Mouse (Mus musculus): ENCODE results near the gene Pde4dip.
A peak's percentile ranks its signal among the peaks of the same experiment; 100 is the strongest.

Gene Pde4dip

DNA sequence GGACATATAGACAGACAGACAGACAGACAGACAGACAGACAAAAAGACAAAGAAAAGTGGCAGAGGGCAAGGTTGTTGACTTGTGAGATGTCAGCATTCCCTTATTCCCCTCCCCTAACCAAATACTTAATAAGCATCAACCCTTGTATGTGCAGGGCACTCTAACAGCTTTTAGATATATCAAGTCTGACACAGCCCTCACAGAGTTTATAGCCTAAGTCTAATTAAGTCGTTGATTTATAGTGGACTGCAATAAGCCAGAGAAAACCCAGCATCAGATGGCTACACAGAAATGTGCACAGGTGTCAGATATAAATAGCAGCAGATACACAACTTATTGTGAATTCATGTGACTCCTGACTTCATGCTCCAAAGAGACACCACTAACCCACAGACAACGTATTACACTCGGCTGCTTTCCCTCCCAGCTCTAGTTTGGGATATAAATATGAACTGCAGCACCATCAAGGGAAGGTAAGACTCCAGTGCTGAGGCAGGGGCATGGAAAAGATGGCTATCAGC is 87.3 kb downstream of the Pde4dip start:
- no peak for DNase-seq

DNA sequence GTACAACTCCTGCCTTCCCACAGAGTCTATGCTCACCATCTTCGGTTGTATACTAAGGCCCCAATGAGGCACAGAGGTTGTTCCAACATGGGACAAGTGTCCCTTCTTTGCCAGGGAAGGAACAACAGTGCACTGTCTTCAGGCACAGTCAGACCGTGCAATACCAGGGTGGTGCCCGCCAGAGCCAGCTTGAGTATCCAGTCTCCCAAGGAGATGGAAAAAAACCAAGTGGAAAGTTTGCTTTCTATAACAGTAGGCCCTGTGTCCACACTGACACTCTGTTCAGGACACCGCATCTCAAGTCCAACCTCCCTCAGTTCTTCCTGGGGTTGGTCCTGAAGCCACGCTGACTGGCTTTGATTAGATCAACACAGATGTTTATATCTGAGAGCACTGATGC is 87.8 kb downstream of the Pde4dip start:
- no peak for DNase-seq

GRCm38 (mm10) chr3:97800004-97800403 is 88.5 kb downstream of the Pde4dip start:
- DNase-seq = no peak

DNA sequence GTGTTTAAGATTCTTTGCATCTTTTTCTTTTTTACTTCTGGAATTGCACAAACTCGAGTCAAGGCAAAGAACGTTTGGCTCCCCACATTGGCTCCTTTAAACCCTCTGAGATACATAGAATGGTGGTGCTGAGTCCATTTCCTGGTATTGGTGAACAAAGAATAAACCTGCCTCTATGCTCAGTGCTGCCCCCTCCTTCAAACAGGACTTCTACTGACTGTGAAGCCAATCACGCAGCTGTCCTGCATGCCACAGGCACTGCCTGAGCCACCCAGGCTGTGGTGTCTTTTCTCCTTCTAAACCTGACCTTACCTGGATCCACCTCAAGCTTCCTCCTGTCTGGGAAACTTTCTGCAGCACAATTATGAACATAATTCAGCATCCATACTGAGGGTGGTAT is 89.2 kb downstream of the Pde4dip start:
- peak in 1 of 2 experiments; percentile 20 for DNase-seq

GRCm38 (mm10) chr3:97797371-97797770 is 91.1 kb downstream of the Pde4dip start:
- no peak for DNase-seq

GRCm38 (mm10) chr3:97793995-97794394 is 94.5 kb downstream of the Pde4dip start:
- no peak for DNase-seq

- no peak for DNase-seq
These were observed 98.4 kb downstream of the Pde4dip start for GRCm38 (mm10) chr3:97790150-97790549.

- no peak for DNase-seq
These were observed 99.2 kb downstream of the Pde4dip start for GRCm38 (mm10) chr3:97789317-97789716.

GRCm38 (mm10) chr3:97776195-97776594 is 112.3 kb downstream of the Pde4dip start:
- no peak for DNase-seq

DNA sequence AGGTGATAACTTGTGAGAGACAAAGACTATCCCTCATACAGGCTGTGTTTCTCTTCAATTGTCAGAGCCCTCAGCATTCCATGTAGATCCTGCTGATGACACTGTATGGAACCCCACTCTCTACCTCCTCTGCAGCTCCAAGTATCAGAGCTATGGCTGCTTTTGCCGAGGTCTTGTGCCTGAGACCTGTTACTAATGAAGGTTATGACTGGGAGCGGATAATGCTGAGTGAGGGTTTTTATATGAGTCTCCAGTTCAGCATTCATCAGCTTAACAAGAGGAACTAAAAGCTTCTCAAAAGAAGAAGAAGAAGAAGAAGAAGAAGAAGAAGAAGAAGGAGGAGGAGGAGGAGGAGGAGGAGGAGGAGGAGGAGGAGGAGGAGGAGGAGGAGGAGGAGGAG is 112.8 kb downstream of the Pde4dip start:
- DNase-seq = no peak

DNA sequence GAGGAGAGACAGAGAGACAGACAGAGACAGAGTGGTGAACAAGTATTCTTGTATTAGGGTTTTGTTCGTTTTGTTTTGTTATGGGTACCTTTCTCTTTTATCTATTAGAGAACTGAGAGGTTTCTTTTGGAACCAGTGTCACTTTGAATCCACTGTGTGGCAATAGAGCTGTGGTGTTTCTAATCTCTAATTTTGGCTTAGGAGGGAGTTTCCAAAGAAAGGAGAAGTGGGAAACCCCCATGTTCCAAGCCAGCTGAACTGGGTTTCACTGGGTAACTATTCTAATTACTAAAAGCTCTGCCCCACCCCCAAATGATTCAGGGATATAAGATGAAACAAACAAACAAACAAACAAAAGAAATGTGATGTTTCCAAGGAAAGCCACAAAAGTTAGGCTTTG is 113.6 kb downstream of the Pde4dip start:
- no peak for DNase-seq

DNA sequence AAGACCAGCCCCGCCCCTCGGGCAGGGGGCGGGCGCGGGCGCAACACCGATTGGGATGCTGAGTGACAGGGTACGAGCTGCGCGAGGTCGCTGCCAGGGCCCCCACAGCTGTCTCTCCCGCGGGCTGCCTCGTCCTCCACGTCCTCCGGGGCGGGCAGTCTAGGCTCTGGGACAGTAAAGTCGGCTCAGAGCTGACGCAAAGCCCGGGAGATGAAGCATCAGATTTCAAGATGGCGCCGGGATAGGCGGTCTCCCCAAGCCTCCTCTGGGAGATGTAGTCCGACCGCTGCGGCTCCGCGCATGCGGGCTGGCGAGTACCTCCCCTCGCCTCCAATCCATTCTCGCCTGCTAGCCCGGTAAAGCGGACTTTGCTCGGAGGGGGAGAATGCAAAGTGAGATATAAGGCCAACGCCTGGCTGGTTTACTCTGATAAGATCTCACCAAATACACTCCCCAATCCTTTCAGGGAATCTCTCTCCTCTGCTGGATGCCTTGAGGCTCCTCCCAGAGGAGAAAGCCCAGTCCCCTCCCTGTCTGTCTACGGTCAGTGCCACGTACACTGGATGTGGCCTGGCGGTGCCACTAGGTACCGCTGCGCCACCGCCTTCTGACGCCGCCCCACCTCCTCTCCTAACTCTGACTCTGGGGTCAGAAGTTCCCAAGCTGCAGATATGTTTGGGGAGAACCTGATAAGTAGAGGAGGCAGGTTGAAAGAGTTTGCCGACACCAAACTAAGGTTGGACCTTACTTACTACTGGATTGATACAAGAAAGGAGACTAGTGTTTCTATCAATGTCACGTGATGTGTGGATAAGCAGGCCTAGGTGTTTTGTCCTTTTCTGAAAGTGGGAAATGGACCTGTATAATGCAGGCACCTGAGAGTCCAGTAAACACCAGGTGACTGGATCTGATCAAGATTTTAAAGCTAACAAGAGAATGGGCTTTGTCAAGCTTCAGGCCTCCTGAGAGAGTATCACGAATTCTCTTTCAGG is 120.4 kb downstream of the Pde4dip start:
- DNase-seq = peak; percentile 93 to 96

DNA sequence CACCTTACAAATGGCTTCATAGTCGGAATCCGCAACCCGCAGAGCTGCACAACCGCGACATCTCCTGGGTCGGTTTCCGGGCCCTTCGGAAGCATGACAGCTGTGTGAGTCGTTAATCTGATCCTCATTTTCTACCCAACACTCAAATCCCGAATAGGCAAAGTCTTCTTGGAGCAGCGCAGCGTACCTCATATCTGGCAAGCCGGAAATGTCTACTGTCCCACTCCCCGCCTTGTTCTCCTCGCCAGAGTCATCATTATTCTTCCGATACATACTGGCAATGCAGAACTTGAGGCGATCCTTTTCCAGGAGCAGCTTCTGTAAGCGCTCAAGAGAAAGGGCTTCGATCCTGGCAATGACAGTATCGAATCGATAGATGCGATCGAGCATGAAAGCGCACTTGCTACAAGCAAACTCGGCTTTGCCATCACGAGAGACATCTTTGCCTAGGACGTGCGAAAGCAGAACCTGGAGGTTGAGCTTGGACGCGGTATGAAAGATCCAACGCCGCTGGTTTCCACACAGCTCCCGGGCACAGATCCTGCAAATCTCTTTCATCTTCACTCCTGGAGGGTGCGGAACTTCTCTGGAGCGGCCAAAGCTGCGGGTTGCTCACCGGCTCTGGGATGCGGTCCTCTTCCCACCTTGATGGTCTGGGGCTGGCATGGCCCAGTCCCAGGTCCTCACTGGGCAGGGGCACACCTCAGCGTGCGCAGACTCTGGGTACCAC is 121.3 kb downstream of the Pde4dip start:
- DNase-seq = peak in 1 of 2 experiments; percentile 22

DNA sequence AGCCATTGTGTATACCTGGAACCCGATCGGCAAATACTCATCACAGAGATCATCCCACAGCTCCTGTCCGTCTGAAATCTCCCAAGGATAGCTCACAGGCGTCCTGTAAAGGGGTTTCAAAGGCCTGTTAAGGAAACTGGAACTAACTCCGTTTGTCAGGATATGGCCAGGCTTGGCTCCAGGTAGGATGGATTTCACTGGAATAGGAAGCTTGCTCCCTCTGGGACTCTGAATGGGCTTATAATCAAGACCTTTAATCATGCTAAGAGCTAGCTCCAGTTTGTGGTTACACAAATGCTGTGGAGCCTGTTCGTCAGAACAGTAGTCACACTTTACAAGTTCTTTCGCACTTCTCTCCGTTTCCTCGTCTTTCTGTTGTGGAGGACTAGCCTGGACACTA is 122.0 kb downstream of the Pde4dip start:
- DNase-seq = peak in 1 of 2 experiments; percentile 23

DNA sequence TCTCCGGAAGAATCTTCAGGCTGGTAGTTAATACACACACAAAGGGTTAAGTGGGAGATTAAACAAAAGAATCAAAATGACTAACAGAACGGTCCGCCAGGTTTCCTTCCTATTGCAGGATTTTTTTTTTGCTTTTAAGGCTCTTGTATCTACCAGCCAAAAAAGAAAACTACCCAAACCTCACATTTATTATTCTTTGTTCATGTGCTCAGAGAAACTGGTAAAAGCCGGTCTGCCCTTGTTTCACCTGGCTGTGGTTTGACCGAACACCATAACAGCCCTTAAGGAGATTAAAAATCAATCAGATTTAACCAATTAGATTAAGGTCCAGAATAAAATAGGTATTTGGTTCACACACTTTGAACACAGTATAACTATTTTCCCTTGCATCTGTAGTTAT is 124.4 kb downstream of the Pde4dip start:
- no peak for DNase-seq

DNA sequence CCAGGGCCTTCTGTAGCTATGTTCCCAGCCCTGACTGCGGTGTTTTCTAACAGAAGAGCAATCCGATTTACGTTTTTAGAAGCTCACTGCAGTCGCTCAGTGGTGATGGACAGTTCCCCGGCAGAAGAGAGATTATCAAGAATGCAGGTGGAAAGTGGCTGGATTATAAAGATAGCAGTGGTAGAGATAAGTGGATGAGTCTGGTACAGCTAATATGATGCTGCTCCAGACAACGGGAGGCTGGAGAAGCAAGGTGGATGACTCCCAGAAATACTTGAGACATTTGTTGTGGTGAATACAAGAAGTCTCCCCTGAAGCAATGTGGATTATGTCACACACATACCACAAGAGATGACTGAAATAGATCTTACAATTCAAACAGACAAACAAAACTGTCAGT is 126.6 kb downstream of the Pde4dip start:
- DNase-seq = no peak

GRCm38 (mm10) chr3:97761168-97761567 is 127.3 kb downstream of the Pde4dip start:
- DNase-seq = no peak

DNA sequence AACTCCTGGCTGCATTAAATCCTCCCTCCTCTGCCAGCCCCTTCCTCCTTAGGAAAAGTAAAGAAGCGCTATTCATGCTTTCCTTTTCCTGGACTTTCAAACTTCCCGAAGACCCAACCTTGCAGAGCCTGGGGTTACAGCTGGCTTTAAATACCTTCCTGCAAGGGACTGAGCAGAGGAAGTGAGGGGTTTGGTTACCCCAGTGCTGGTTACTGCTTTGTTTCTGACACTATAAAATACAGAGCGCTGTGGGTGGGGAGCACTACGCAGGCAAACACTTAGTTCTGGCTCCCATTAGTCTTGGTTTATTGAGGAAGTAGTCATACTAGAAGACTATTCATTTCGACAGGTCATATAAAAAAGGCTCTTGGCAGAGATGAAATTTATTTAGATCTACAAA is 128.7 kb downstream of the Pde4dip start:
- no peak for DNase-seq

- no peak for DNase-seq
These were observed 131.0 kb downstream of the Pde4dip start for GRCm38 (mm10) chr3:97757501-97757900.

DNA sequence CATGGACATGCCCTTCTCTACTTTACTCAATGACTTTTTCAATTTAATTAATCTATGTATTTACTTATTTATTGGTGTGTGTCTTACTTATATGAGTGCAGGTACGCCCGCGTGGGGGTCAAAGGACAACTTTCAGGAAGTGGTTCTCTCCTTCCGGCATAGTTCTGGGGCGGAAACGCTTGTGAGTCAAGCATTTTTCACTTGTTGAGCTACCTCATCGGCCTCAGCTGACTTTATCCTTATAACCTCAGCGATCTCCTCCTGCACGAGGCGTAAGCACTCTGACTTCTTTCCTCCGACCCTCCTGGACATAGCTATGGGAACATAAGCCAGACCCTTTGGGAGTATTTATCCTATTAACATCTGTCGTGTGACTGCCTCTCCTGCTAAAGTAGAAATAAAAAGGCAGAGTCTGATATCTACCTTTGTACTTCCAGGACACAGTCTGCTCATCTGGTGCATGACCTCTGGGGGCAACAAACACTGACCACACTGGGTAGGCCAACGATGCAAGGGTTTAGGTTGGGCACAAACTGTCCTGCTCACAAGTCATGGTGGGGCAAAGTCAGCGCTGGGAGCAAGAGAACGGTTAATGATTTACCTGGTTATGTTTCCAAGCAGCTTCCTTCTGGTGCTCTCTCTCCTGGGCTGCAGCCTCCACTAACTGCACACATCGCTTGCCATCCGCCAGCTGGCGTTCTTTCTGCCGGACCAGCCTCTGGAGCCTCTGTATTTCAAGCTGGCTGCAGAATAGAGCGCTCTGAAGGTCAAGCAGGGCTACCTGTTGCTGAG is 132.0 kb downstream of the Pde4dip start:
- DNase-seq = no peak

GRCm38 (mm10) chr3:97755411-97755810 is 133.1 kb downstream of the Pde4dip start:
- no peak for DNase-seq

- DNase-seq = no peak
These were observed 135.6 kb downstream of the Pde4dip start for GRCm38 (mm10) chr3:97752901-97753300.

DNA sequence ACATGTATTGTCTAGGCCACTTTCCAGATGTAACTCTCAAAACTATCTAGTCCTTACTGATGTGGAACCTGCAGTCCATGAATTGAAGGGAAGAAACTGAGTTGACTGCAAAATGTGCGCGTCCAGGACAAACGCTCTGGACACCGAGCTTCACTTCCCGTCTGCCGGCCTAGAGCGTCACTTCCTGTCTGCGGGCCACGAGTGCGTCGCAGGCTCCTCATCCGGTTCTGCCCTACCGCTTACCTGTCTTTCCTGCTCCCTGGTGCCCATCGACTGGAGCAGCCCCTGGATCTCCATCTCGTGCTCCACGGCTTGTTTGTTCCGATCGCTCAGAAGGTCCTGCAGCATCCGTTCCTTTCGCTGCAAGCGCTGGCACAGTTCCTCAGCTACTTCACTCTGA is 136.9 kb downstream of the Pde4dip start:
- no peak for DNase-seq
